ENCODE assay signal across 9 mouse cellular contexts in genomic region chr2:121480498-121480897, GRCm38 (mm10). TPM values are rescaled to one million over a fixed set of nuclear protein-coding genes. Genes with fewer than 3 reads are reported as not detected.
DNase-seq lines count a peak whose midpoint lies in the region; ATAC-seq and TF ChIP-seq lines count a peak whose summit lies in the region.
"Had no signal": no experiment of that assay in that cellular context is flagged by ENCODE, and none has a peak within 500 bp of the region (broad histone marks: within the 10 kb centered on the region; RNA-seq: fewer than 3 reads in every experiment).

No protein-coding gene starts in this region.

- no peak for ATAC-seq in heart, embryonic 12.5 days (ENCODE audit: insufficient number of reproducible peaks, low FRiP score)
- ATAC-seq in CD4-positive, CD25-positive, alpha-beta regulatory T cell, adult 4 months = peak; percentile 56
- no peak for ATAC-seq in lung, embryonic 14.5 days (ENCODE audit: insufficient read depth)

- no peak overlapping the region for H3K27ac ChIP-seq in heart, adult 2 months
- no peak overlapping the region for H3K27ac ChIP-seq in heart, embryonic 12.5 days (ENCODE audit: poor library complexity, severe bottlenecking)
- no peak overlapping the region for H3K27ac ChIP-seq in lung, embryonic 14.5 days (ENCODE audit: low read depth)
- no peak overlapping the region for H3K27ac ChIP-seq in forebrain, embryonic 10.5 days
- H3K27ac ChIP-seq: hindbrain, embryonic 15.5 days had no signal

- peak in 1 of 2 experiments; percentile 23 for DNase-seq in heart, adult 2 months
- DNase-seq in c-Kit-positive CD71-positive TER-119-positive erythroid progenitor cells, embryonic 14.5 days (ENCODE audit: low spot score) = peak; percentile 33
- peak; percentile 45 for DNase-seq in lung, embryonic 14.5 days
- DNase-seq in thymus, postnatal 25 days = peak; percentile 42
- no peak for DNase-seq in forebrain, embryonic 10.5 days (ENCODE audit: extremely low spot score, low spot score)
- DNase-seq in cerebellum, adult 18-20 months = no peak

- H3K4me1 ChIP-seq in heart, adult 2 months (ENCODE audit: control insufficient read depth, insufficient read depth, low read length) = no peaks in the 10 kb centered on the region
- H3K4me1 ChIP-seq in heart, embryonic 12.5 days (replicated peaks) = no peaks in the 10 kb centered on the region
- H3K4me1 ChIP-seq in lung, embryonic 14.5 days (ENCODE audit: insufficient read depth) = no peaks in the 10 kb centered on the region
- H3K4me1 ChIP-seq in forebrain, embryonic 10.5 days = peaks cover 12% of the 10 kb centered on the region
- H3K4me1 ChIP-seq: hindbrain, embryonic 15.5 days had no signal

- no peaks in the 10 kb centered on the region for H3K27me3 ChIP-seq in heart, adult 2 months (ENCODE audit: control insufficient read depth, insufficient read depth, low read length)
- H3K27me3 ChIP-seq in heart, embryonic 12.5 days (replicated peaks) = no peaks in the 10 kb centered on the region; the same call in 1 of the 2 replicates
- no peaks in the 10 kb centered on the region for H3K27me3 ChIP-seq in lung, embryonic 14.5 days (ENCODE audit: insufficient read depth, low read length)
- H3K27me3 ChIP-seq in forebrain, embryonic 10.5 days (ENCODE audit: poor library complexity, severe bottlenecking) = no peaks in the 10 kb centered on the region
- H3K27me3 ChIP-seq: hindbrain, embryonic 15.5 days had no signal

- no peaks in the 10 kb centered on the region for H3K9me3 ChIP-seq in heart, embryonic 12.5 days (replicated peaks)
- H3K9me3 ChIP-seq in lung, embryonic 14.5 days (ENCODE audit: low read depth, low read length) = no peaks in the 10 kb centered on the region
- H3K9me3 ChIP-seq in forebrain, embryonic 10.5 days = no peaks in the 10 kb centered on the region
- H3K9me3 ChIP-seq: hindbrain, embryonic 15.5 days had no signal

- H3K4me3 ChIP-seq in heart, adult 2 months = no peak overlapping the region
- H3K4me3 ChIP-seq in heart, embryonic 12.5 days = no peak overlapping the region
- H3K4me3 ChIP-seq in lung, embryonic 14.5 days (ENCODE audit: low read depth, low read length) = no peak overlapping the region
- no peak overlapping the region for H3K4me3 ChIP-seq in forebrain, embryonic 10.5 days
- H3K4me3 ChIP-seq: hindbrain, embryonic 15.5 days had no signal

- intact Hi-C loops in heart, adult 2 months (cut with DNase I) = no loop called here

- no peak overlapping the region for H3K9ac ChIP-seq in heart, adult 2 months (ENCODE audit: low read depth, low read length)
- H3K9ac ChIP-seq in heart, embryonic 12.5 days = no peak overlapping the region
- no peak overlapping the region for H3K9ac ChIP-seq in lung, embryonic 14.5 days
- H3K9ac ChIP-seq: hindbrain, embryonic 15.5 days had no signal

- H3K36me3 ChIP-seq in heart, adult 2 months (ENCODE audit: control insufficient read depth, insufficient read depth, low read length) = no peaks in the 10 kb centered on the region
- peaks cover 3% of the 10 kb centered on the region; the same call in 1 of the 2 replicates for H3K36me3 ChIP-seq in heart, embryonic 12.5 days
- H3K36me3 ChIP-seq in lung, embryonic 14.5 days (ENCODE audit: insufficient read depth) = no peaks in the 10 kb centered on the region
- no peaks in the 10 kb centered on the region for H3K36me3 ChIP-seq in forebrain, embryonic 10.5 days (replicated peaks)
- H3K36me3 ChIP-seq: hindbrain, embryonic 15.5 days had no signal

- peak; percentile 77 for TF ChIP-seq CTCF in heart, adult 2 months (IDR thresholded peaks at IDR 0.05)
- peak; percentile 58 for TF ChIP-seq CTCF in lung, embryonic 14.5 days (IDR thresholded peaks at IDR 0.05; ENCODE audit: low read depth)

- no peaks in the 10 kb centered on the region for H3K79me2 ChIP-seq in heart, adult 2 months (replicated peaks; ENCODE audit: control insufficient read depth, insufficient read depth, low read length)

- WGBS in heart, adult 2 months = 63% methylated on average over 3 of the region's 3 CpGs
- WGBS in heart, embryonic 12.5 days = 60% methylated on average over 3 of the region's 3 CpGs
- WGBS in lung, embryonic 14.5 days = 53% methylated on average over 3 of the region's 3 CpGs
- whole genome bisulfite sequencing in forebrain, embryonic 10.5 days = 66% methylated on average over 3 of the region's 3 CpGs

- no peak for TF ChIP-seq EP300 in heart, adult 2 months (IDR thresholded peaks at IDR 0.05; ENCODE audit: insufficient read depth, low read depth, low read length)

- TF ChIP-seq POLR2A in heart, adult 2 months (IDR thresholded peaks at IDR 0.05; ENCODE audit: insufficient read depth, low read depth, low read length) = no peak

- no peak overlapping the region for H3K4me2 ChIP-seq in heart, embryonic 12.5 days
- H3K4me2 ChIP-seq in lung, embryonic 14.5 days = no peak overlapping the region
- H3K4me2 ChIP-seq: hindbrain, embryonic 15.5 days had no signal

RNA-seq across cellular contexts. Expression of gene Mfap1b, which starts 6.6 kb away (rescaled TPM):
- 10 to 100 TPM; 30.9 to 35.0 TPM for total RNA-seq in heart, adult 2 months (2021)
- 4.3 and 8.6 TPM in 2 replicates for polyA plus RNA-seq in heart, adult 2 months (2012; rRNA removed)
- 48.4 and 49.0 TPM in 2 replicates for polyA plus RNA-seq in heart, embryonic 12.5 days (2016; fragmentation: Nextera tagmentation; extraction: Ambion mirVana)
- polyA plus RNA-seq in CD4-positive, CD25-positive, alpha-beta regulatory T cell, adult 4 months (2017; shearing (Covaris generic)) = 10 to 100 TPM; 88.2 to 89.2 TPM
- polyA plus RNA-seq in lung, embryonic 14.5 days (2014; fragmentation: Nextera tagmentation; extraction: Ambion mirVana) = 47.9 and 51.2 TPM in 2 replicates
- 53.5 and 53.7 TPM in 2 replicates for polyA plus RNA-seq in forebrain, embryonic 10.5 days (2016; fragmentation: Nextera tagmentation; extraction: Ambion mirVana)

RNA-seq across cellular contexts. Expression of gene Serinc4, which starts 23.9 kb away (rescaled TPM):
- not detected for total RNA-seq in heart, adult 2 months (2021)
- polyA plus RNA-seq in heart, adult 2 months (2012; rRNA removed) = 0.09 and 0.21 TPM in 2 replicates
- polyA plus RNA-seq in heart, embryonic 12.5 days (2016; fragmentation: Nextera tagmentation; extraction: Ambion mirVana) = 0.12 and 0.13 TPM in 2 replicates
- polyA plus RNA-seq in CD4-positive, CD25-positive, alpha-beta regulatory T cell, adult 4 months (2017; shearing (Covaris generic)) = under 1 TPM in 1 of 2 experiments, not detected in 1; 0.33 TPM
- 0.47 TPM in 1 of 2 replicates, not detected in the other for polyA plus RNA-seq in lung, embryonic 14.5 days (2014; fragmentation: Nextera tagmentation; extraction: Ambion mirVana)
- polyA plus RNA-seq in forebrain, embryonic 10.5 days (2016; fragmentation: Nextera tagmentation; extraction: Ambion mirVana) = 0.15 and 0.27 TPM in 2 replicates

RNA-seq across cellular contexts. Expression of gene Mfap1a, which starts 26.0 kb away (rescaled TPM):
- total RNA-seq in heart, adult 2 months (2021) = 10 to 100 TPM; 30.5 to 33.1 TPM
- 5.0 and 10.9 TPM in 2 replicates for polyA plus RNA-seq in heart, adult 2 months (2012; rRNA removed)
- 16.9 and 18.6 TPM in 2 replicates for polyA plus RNA-seq in heart, embryonic 12.5 days (2016; fragmentation: Nextera tagmentation; extraction: Ambion mirVana)
- polyA plus RNA-seq in CD4-positive, CD25-positive, alpha-beta regulatory T cell, adult 4 months (2017; shearing (Covaris generic)) = 10 to 100 TPM; 28.6 to 43.0 TPM
- polyA plus RNA-seq in lung, embryonic 14.5 days (2014; fragmentation: Nextera tagmentation; extraction: Ambion mirVana) = 24.7 and 25.6 TPM in 2 replicates
- polyA plus RNA-seq in forebrain, embryonic 10.5 days (2016; fragmentation: Nextera tagmentation; extraction: Ambion mirVana) = 27.9 and 29.5 TPM in 2 replicates

RNA-seq across cellular contexts. Expression of gene Wdr76, which starts 26.0 kb away (rescaled TPM):
- 1 to 10 TPM; 2.9 to 3.0 TPM for total RNA-seq in heart, adult 2 months (2021)
- polyA plus RNA-seq in heart, adult 2 months (2012; rRNA removed) = 1.2 and 2.0 TPM in 2 replicates
- polyA plus RNA-seq in heart, embryonic 12.5 days (2016; fragmentation: Nextera tagmentation; extraction: Ambion mirVana) = 7.3 and 7.5 TPM in 2 replicates
- polyA plus RNA-seq in CD4-positive, CD25-positive, alpha-beta regulatory T cell, adult 4 months (2017; shearing (Covaris generic)) = 10 to 100 TPM in 1 of 2 experiments, 1 to 10 TPM in 1; 7.2 to 11.2 TPM
- 10.2 and 10.4 TPM in 2 replicates for polyA plus RNA-seq in lung, embryonic 14.5 days (2014; fragmentation: Nextera tagmentation; extraction: Ambion mirVana)
- polyA plus RNA-seq in forebrain, embryonic 10.5 days (2016; fragmentation: Nextera tagmentation; extraction: Ambion mirVana) = 15.0 and 15.8 TPM in 2 replicates

RNA-seq across cellular contexts. Expression of gene Hypk, which starts 27.4 kb away (rescaled TPM):
- total RNA-seq in heart, adult 2 months (2021) = 10 to 100 TPM; 19.8 to 23.5 TPM
- 10.4 and 19.4 TPM in 2 replicates for polyA plus RNA-seq in heart, adult 2 months (2012; rRNA removed)
- polyA plus RNA-seq in heart, embryonic 12.5 days (2016; fragmentation: Nextera tagmentation; extraction: Ambion mirVana) = 97.4 and 120 TPM in 2 replicates
- 100 to 1,000 TPM; 114 to 126 TPM for polyA plus RNA-seq in CD4-positive, CD25-positive, alpha-beta regulatory T cell, adult 4 months (2017; shearing (Covaris generic))
- 87.4 and 97.0 TPM in 2 replicates for polyA plus RNA-seq in lung, embryonic 14.5 days (2014; fragmentation: Nextera tagmentation; extraction: Ambion mirVana)
- 142 and 161 TPM in 2 replicates for polyA plus RNA-seq in forebrain, embryonic 10.5 days (2016; fragmentation: Nextera tagmentation; extraction: Ambion mirVana)

Comparison
In these comparisons a context has a peak if more than half of its experiments do, and no peak if none do; other contexts are left out.
1. DNase-seq: peak in c-Kit-positive CD71-positive TER-119-positive erythroid progenitor cells, embryonic 14.5 days (single experiment), lung, embryonic 14.5 days (single experiment) and thymus, postnatal 25 days (single experiment); none in forebrain, embryonic 10.5 days (single experiment) and cerebellum, adult 18-20 months (0 of 2).